Mouse (Mus musculus) liver, embryonic 14.5 days (tissue): ENCODE data around the gene Hspa1a. TPM values are rescaled to one million over a fixed set of nuclear protein-coding genes. Genes with fewer than 3 reads are reported as not detected.
"Not testable (repeated sequence)": the region's sequence is repeated elsewhere in the genome, so short reads cannot be mapped to it uniquely, and the experiment has no call there.

Source experiments
- ATAC-seq: fragments of 200-750 bp; cut with Nextera tagmentation; 2 replicates; pipeline ENCODE4 v1.8.0; 2017; ENCODE audit warnings: moderate number of reproducible peaks, mild to moderate bottlenecking, moderate library complexity; ENCODE audit not compliant: insufficient read depth
- DNase-seq, 3 experiments: peaks; one replicate each; pipeline ENCODE4 v3.0.0-alpha.2; 2012 to 2013; ENCODE audit warnings: low read depth in 3 of 3, low spot score in 3 of 3
- H3K27ac ChIP-seq: fragments of 300-500 bp; sonication (generic); 2 replicates; pipeline ENCODE4 v1.5.1; 2014; ENCODE audit warnings: moderate library complexity, mild to moderate bottlenecking, control low read depth, inconsistent platforms
- H3K27me3 ChIP-seq: fragments of 300-500 bp; sonication (generic); 2 replicates; pipeline ENCODE4 v1.6.1; 2014; ENCODE audit warnings: mild to moderate bottlenecking, low read length, moderate library complexity; ENCODE audit not compliant: control insufficient read depth, insufficient read depth
- H3K36me3 ChIP-seq: fragments of 300-500 bp; sonication (generic); replicated peaks from 2 replicates; pipeline ENCODE4 v1.6.1; 2014; ENCODE audit warnings: low read depth; ENCODE audit not compliant: control insufficient read depth, insufficient read depth
- H3K4me1 ChIP-seq, 2 experiments: fragments of 200-500 bp in 1 of 2; fragments of 300-500 bp in 1 of 2; sonication (generic) in 1 of 2; replicated peaks; 2 replicates each; pipeline ENCODE4 v1.6.1; 2012 to 2014; ENCODE audit warnings: antibody characterized with exemption in 1 of 2, inconsistent platforms in 1 of 2, low read length in 1 of 2; ENCODE audit not compliant: control insufficient read depth in 2 of 2, insufficient read depth in 2 of 2
- H3K4me2 ChIP-seq: fragments of 300-500 bp; sonication (generic); 2 replicates; pipeline ENCODE4 v1.6.1; 2014; ENCODE audit warnings: low read depth, mild to moderate bottlenecking, control low read depth, moderate library complexity
- H3K4me3 ChIP-seq, 2 experiments: fragments of 200-500 bp in 1 of 2; fragments of 300-500 bp in 1 of 2; sonication (generic) in 1 of 2; 2 replicates each; pipeline ENCODE4 v1.5.1; 2012 to 2014; ENCODE audit warnings: low read depth in 2 of 2, low read length in 2 of 2, mild to moderate bottlenecking in 2 of 2, control low read depth in 1 of 2, inconsistent platforms in 1 of 2, moderate library complexity in 1 of 2; ENCODE audit not compliant: insufficient read depth in 1 of 2
- H3K9ac ChIP-seq: fragments of 300-500 bp; sonication (generic); replicated peaks from 2 replicates; pipeline ENCODE4 v1.6.1; 2014; ENCODE audit warnings: mild to moderate bottlenecking, control low read depth, moderate library complexity
- H3K9me3 ChIP-seq: fragments of 300-500 bp; sonication (generic); 2 replicates; pipeline ENCODE4 v1.6.1; 2016; ENCODE audit warnings: low read length, mixed read lengths; ENCODE audit not compliant: control insufficient read depth
- CTCF ChIP-seq: IDR thresholded peaks from 2 replicates; pipeline ENCODE4 v1.5.1; 2016; ENCODE audit warnings: antibody characterized with exemption, low read depth, control low read depth
- EP300 ChIP-seq: IDR thresholded peaks from 2 replicates; pipeline ENCODE4 v1.6.1; 2016; ENCODE audit warnings: antibody characterized with exemption, low read depth
- WGBS: fragments of 180-500 bp; shearing (Covaris S2); extraction: QIAGEN DNeasy Blood & Tissue Kit; methylation state at CpG from one replicate; pipeline ENCODE4 v1.1.7; 2014; ENCODE audit not compliant: insufficient replicate concordance; 5-methylcytosine and 5-hydroxymethylcytosine counted together
- polyA plus RNA-seq, 2 experiments: library from polyadenylated mRNA; depleted of rRNA in 1 of 2; stranded (reverse) in 1 of 2; unstranded in 1 of 2; fragments of >200 nt; fragmentation: Nextera tagmentation in 1 of 2; extraction: Ambion mirVana in 1 of 2; gene quantifications; 2 replicates each; pipeline versions ENCODE4 v1.2.1 to v1.2.3; 2012 to 2014

Hspa1a gene
- polyA plus RNA-seq, 2 experiments, result 0.41 to 0.90 TPM

DNA sequence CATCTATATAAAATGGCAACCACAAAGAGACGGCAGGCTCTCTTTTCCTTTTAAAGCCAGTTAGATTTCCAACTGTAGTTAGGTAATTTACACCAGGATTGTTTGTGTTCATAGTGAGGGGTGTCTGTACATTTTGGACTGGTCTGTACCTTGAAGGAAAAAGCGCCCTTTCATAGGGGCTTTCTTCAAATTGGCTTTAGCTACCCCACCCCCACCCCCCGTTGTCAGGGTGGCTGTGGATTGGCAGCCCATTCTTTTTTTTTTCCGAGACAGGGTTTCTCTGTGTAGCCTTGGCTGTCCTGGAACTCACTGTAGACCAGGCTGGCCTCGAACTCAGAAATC is 25.2 kb upstream of the Hspa1a start:
- TF ChIP-seq CTCF (no peak), EP300 (no peak)
- H3K27ac ChIP-seq, result peak overlapping the region; percentile 3; the same call in 1 of the 2 replicates
- no peak for ATAC-seq
- DNase-seq, result no peak
- peak overlapping the region; percentile 93 for H3K9ac ChIP-seq
- peaks cover 23% of the 10 kb centered on the region for H3K36me3 ChIP-seq
- H3K9me3 ChIP-seq, result no peaks in the 10 kb centered on the region
- WGBS, result 59% methylated on average over 5 of the region's 5 CpGs
- no peaks in the 10 kb centered on the region for H3K27me3 ChIP-seq
- H3K4me1 ChIP-seq, result peaks cover 21 to 26% of the 10 kb centered on the region in 2 experiments
- H3K4me2 ChIP-seq, result peak overlapping the region; percentile 88
- H3K4me3 ChIP-seq, result peak overlapping the region; percentile 89 to 95

DNA sequence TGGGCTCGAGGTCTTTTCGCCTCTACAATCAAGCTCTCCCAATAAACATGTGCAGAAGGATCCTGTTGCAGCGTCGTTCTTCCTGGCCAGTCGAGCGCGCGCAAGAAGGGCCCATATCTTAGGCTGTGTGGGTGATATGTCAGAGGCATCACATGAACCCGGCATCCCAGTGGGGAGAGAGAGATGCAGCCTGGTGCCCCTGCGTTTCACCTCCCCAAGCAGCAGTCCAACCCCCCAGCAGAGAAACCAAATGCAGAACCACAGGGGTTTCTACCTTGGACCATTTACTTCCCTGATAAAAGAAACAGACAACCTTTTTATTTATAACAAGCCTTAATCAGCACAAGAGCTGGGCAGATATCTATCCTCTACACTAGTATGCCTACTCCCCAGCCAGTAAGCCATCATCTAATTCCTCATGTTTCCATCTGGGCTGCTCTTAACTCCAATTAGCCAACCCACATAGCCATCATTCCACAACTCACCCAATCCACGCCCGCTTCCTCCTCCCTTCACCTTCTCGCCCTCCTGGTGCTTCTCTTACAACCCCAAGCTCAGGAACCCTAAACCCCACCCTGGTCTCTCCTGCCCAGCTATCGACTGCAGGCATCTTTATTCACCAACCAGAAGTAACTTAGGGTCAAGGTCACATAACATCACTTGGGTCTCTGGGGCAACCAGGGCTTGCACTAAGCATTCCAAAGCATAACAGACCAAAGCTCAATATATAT is 24.6 kb upstream of the Hspa1a start:
- Histone ChIP-seq H3K36me3 (peaks cover 23% of the 10 kb centered on the region), H3K9me3 (no peaks in the 10 kb centered on the region), H3K4me3 (peak overlapping the region; percentile 50 to 89), H3K4me2 (peak overlapping the region; percentile 88), H3K9ac (peak overlapping the region; percentile 93), H3K4me1 (peaks cover 21 to 26% of the 10 kb centered on the region in 2 experiments), H3K27me3 (no peaks in the 10 kb centered on the region), H3K27ac (peak overlapping the region; percentile 1; the same call in 1 of the 2 replicates)
- DNase-seq (peak in 1 of 3 experiments; percentile 48), ATAC-seq (no peak)
- WGBS, result 58% methylated on average over 12 of the region's 14 CpGs
- TF ChIP-seq EP300 (no peak), CTCF (no peak)

DNA sequence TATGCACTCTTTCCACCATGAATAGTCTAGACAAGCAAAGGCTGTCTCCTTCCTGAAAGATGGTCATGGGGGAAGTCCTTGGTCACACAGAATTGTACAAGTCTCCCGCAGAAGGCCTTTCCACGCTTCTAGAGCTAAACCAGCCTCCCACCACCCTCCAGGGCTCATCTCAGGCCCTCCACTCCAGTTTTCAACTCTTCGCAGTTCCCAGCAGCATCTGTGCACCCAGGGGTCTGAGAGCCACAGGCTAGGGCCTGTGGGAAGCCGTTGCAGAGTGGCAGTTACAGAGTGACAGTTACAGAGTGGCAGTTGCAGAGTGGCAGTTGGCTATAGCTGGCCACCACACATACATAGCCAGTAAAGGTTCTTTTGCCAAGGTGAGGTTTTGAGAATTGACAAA is 24.0 kb upstream of the Hspa1a start:
- not testable (repeated sequence) for H3K9me3 ChIP-seq, ATAC-seq, DNase-seq, H3K27me3 ChIP-seq, H3K9ac ChIP-seq
- Histone ChIP-seq H3K4me3 (peak overlapping the region in 1 of 2 experiments; percentile 10; a peak in 1 of 4 replicates), H3K4me2 (peak overlapping the region; percentile 36; the same call in 1 of the 2 replicates), H3K27ac (peak overlapping the region; percentile 39), H3K4me1 (peaks cover 21 to 26% of the 10 kb centered on the region in 2 experiments), H3K36me3 (peaks cover 23% of the 10 kb centered on the region)
- 79% methylated on average over 4 of the region's 4 CpGs for WGBS

DNA sequence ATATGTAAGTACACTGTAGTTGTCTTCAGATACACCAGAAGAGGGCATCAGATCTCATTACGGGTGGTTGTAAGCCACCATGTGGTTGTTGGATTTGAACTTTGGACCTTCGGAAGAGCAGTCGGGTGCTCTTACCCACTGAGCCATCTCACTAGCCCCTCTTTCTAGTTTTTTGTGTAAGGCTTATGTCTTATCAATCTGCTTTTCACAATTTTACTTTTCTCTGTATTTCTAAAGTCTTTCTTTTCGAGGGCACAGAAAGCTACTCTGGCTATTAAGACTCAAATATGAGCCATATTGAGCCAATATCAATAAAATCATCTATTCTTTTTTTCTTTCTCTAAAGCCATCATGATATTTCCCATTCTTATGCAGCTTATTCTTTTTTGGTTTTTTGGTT is 23.2 kb upstream of the Hspa1a start:
- H3K27ac ChIP-seq, H3K4me2 ChIP-seq, DNase-seq, H3K4me3 ChIP-seq, H3K9ac ChIP-seq, H3K27me3 ChIP-seq, H3K9me3 ChIP-seq, ATAC-seq: not testable (repeated sequence)
- Histone ChIP-seq H3K36me3 (peaks cover 23% of the 10 kb centered on the region), H3K4me1 (peaks cover 21 to 26% of the 10 kb centered on the region in 2 experiments)
- WGBS, result 79% methylated on average over 4 of the region's 4 CpGs

DNA sequence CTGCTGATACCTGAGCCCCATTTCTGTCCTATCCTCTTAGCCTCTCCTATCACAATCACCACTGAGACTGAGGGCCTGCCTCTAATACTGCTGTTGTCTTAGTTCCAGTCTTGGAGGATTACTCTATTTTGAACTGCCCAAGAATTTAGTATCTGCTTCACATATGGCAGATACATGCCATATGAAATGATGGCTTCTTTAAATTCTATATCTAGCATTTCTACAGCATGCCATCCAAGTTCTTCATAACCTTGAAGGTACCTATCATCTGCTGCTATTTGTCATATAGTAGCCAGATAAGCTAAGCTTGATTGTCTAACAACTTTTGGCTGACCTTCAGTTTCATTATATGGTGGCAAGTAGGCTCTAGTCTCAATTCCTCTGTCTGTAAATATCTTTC is 22.8 kb upstream of the Hspa1a start:
- DNase-seq (no peak), ATAC-seq (no peak)
- peaks cover 21 to 26% of the 10 kb centered on the region in 2 experiments for H3K4me1 ChIP-seq
- no peaks in the 10 kb centered on the region for H3K27me3 ChIP-seq
- TF ChIP-seq CTCF (no peak), EP300 (no peak)
- H3K4me3 ChIP-seq, result no peak overlapping the region
- H3K9me3 ChIP-seq, result no peaks in the 10 kb centered on the region
- peaks cover 23% of the 10 kb centered on the region for H3K36me3 ChIP-seq
- 0 out of 2 replicates have a peak overlapping the region, but pooled peaks have one; percentile 18 for H3K27ac ChIP-seq
- H3K9ac ChIP-seq, result no peak overlapping the region
- no peak overlapping the region for H3K4me2 ChIP-seq
